Mouse (Mus musculus) liver, embryonic 11.5 days (tissue): ENCODE measurements around the gene Tpx2. TPM values are rescaled to one million over a fixed set of nuclear protein-coding genes. Genes with fewer than 3 reads are reported as not detected.
A peak's percentile ranks its signal among the peaks of the same experiment; 100 is the strongest.

Source experiments
- ATAC-seq: fragments of 200-750 bp; cut with Nextera tagmentation; replicated peaks from 2 replicates; pipeline ENCODE4 v1.8.0; 2017; ENCODE audit warnings: moderate number of reproducible peaks, mild to moderate bottlenecking, moderate TSS enrichment, moderate library complexity; ENCODE audit not compliant: low FRiP score
- DNase-seq: peaks from one replicate; pipeline ENCODE4 v3.0.0-alpha.2; 2017; ENCODE audit warnings: low spot score
- H3K27ac ChIP-seq: fragments of 300-500 bp; sonication (generic); 2 replicates; pipeline ENCODE4 v1.5.1; 2014; ENCODE audit warnings: mild to moderate bottlenecking, low read depth, low read length, control low read depth
- H3K27me3 ChIP-seq: fragments of 300-500 bp; sonication (generic); replicated peaks from 2 replicates; pipeline ENCODE4 v1.6.1; 2014; ENCODE audit warnings: low read length, mixed read lengths; ENCODE audit not compliant: control insufficient read depth, insufficient read depth
- H3K36me3 ChIP-seq: fragments of 300-500 bp; sonication (generic); 2 replicates; pipeline ENCODE4 v1.6.1; 2014; ENCODE audit warnings: mild to moderate bottlenecking, low read length, moderate library complexity, mixed read lengths; ENCODE audit not compliant: control insufficient read depth, insufficient read depth
- H3K4me1 ChIP-seq: fragments of 300-500 bp; sonication (generic); replicated peaks from 2 replicates; pipeline ENCODE4 v1.6.1; 2014; ENCODE audit warnings: low read length, mixed read lengths; ENCODE audit not compliant: control insufficient read depth, insufficient read depth
- H3K4me2 ChIP-seq: fragments of 300-500 bp; sonication (generic); 2 replicates; pipeline ENCODE4 v1.6.1; 2014; ENCODE audit warnings: mild to moderate bottlenecking, control low read depth, moderate library complexity
- H3K4me3 ChIP-seq: fragments of 300-500 bp; sonication (generic); 2 replicates; pipeline ENCODE4 v1.5.1; 2014; ENCODE audit warnings: low read depth, low read length, control low read depth
- H3K9ac ChIP-seq: fragments of 300-500 bp; sonication (generic); 2 replicates; pipeline ENCODE4 v1.6.1; 2014; ENCODE audit warnings: low read depth, low read length, control low read depth
- H3K9me3 ChIP-seq: fragments of 300-500 bp; sonication (generic); 2 replicates; pipeline ENCODE4 v1.6.1; 2016; ENCODE audit warnings: low read length, inconsistent platforms, mixed read lengths; ENCODE audit not compliant: control insufficient read depth
- WGBS: fragments of 180-500 bp; shearing (Covaris S2); extraction: QIAGEN DNeasy Blood & Tissue Kit; methylation state at CpG from one replicate; pipeline ENCODE4 v1.1.7; 2014; 5-methylcytosine and 5-hydroxymethylcytosine counted together
- polyA plus RNA-seq: library from polyadenylated mRNA; unstranded; fragments of >200 nt; fragmentation: Nextera tagmentation; extraction: Ambion mirVana; gene quantifications from 2 replicates; pipeline ENCODE4 v1.2.1, GENCODE M21; 2014

The Tpx2 gene
- polyA plus RNA-seq, 1 experiment from 2014 or later = 107 TPM

GRCm38 (mm10) chr2:152862638-152863037 lies 14.9 kb downstream of the Tpx2 start:
- DNase-seq = no peak
- Histone ChIP-seq H3K4me3 (no peak overlapping the region), H3K27me3 (no peaks in the 10 kb centered on the region), H3K9ac (no peak overlapping the region), H3K4me2 (no peak overlapping the region), H3K36me3 (peaks cover 29% of the 10 kb centered on the region), H3K4me1 (no peaks in the 10 kb centered on the region), H3K27ac (no peak overlapping the region), H3K9me3 (no peaks in the 10 kb centered on the region)
- ATAC-seq = no peak
- 84% methylated on average over 3 of the region's 3 CpGs for WGBS

- no peak for DNase-seq
- 94% methylated on average over 6 of the region's 6 CpGs for whole genome bisulfite sequencing
Observed at GRCm38 (mm10) chr2:152863346-152863745, 15.6 kb downstream of the Tpx2 start.

GRCm38 (mm10) chr2:152878239-152878638 lies 30.5 kb downstream of the Tpx2 start:
- DNase-seq (no peak), ATAC-seq (peak; percentile 68)
- Histone ChIP-seq H3K9me3 (no peaks in the 10 kb centered on the region), H3K36me3 (peaks cover 64% of the 10 kb centered on the region), H3K4me3 (no peak overlapping the region), H3K27me3 (no peaks in the 10 kb centered on the region), H3K4me1 (no peaks in the 10 kb centered on the region), H3K9ac (no peak overlapping the region), H3K27ac (no peak overlapping the region), H3K4me2 (no peak overlapping the region)
- 77% methylated on average over 3 of the region's 3 CpGs for WGBS

More at GRCm38 (mm10) chr2:152863346-152863745, 15.6 kb downstream of the Tpx2 start:
- H3K27ac ChIP-seq = no peak overlapping the region
- peaks cover 27% of the 10 kb centered on the region for H3K36me3 ChIP-seq
- no peaks in the 10 kb centered on the region for H3K9me3 ChIP-seq
- no peak for ATAC-seq
- H3K27me3 ChIP-seq = no peaks in the 10 kb centered on the region
- H3K4me3 ChIP-seq = no peak overlapping the region
- H3K4me2 ChIP-seq = no peak overlapping the region
- no peak overlapping the region for H3K9ac ChIP-seq
- H3K4me1 ChIP-seq = no peaks in the 10 kb centered on the region

- H3K27me3 ChIP-seq = no peaks in the 10 kb centered on the region
- peaks cover 73% of the 10 kb centered on the region for H3K36me3 ChIP-seq
- H3K4me1 ChIP-seq = no peaks in the 10 kb centered on the region
- no peak overlapping the region for H3K27ac ChIP-seq
- no peak overlapping the region for H3K9ac ChIP-seq
- H3K4me3 ChIP-seq = no peak overlapping the region
- DNase-seq (no peak), ATAC-seq (no peak)
- H3K9me3 ChIP-seq = no peaks in the 10 kb centered on the region
- WGBS = 91% methylated on average over 13 of the region's 13 CpGs
- H3K4me2 ChIP-seq = no peak overlapping the region
Observed at GRCm38 (mm10) chr2:152880898-152881297, 33.1 kb downstream of the Tpx2 start.

GRCm38 (mm10) chr2:152884101-152884645 lies 36.4 kb downstream of the Tpx2 start:
- Histone ChIP-seq H3K4me1 (no peaks in the 10 kb centered on the region), H3K9me3 (no peaks in the 10 kb centered on the region), H3K4me3 (no peak overlapping the region), H3K27ac (no peak overlapping the region), H3K4me2 (no peak overlapping the region), H3K36me3 (peaks cover 77% of the 10 kb centered on the region), H3K9ac (no peak overlapping the region), H3K27me3 (no peaks in the 10 kb centered on the region)
- DNase-seq (no peak), ATAC-seq (no peak)
- WGBS = 94% methylated on average over 6 of the region's 6 CpGs

GRCm38 (mm10) chr2:152887230-152887629 lies 39.5 kb downstream of the Tpx2 start:
- Histone ChIP-seq H3K36me3 (peaks cover 69% of the 10 kb centered on the region), H3K27ac (no peak overlapping the region), H3K27me3 (no peaks in the 10 kb centered on the region), H3K4me2 (no peak overlapping the region), H3K4me1 (no peaks in the 10 kb centered on the region), H3K4me3 (no peak overlapping the region), H3K9ac (no peak overlapping the region), H3K9me3 (no peaks in the 10 kb centered on the region)
- ATAC-seq (no peak), DNase-seq (no peak)
- 88% methylated on average over 3 of the region's 3 CpGs for WGBS

GRCm38 (mm10) chr2:152888774-152889173 lies 41.0 kb downstream of the Tpx2 start:
- no peak overlapping the region for H3K9ac ChIP-seq
- no peaks in the 10 kb centered on the region for H3K27me3 ChIP-seq
- H3K4me1 ChIP-seq = no peaks in the 10 kb centered on the region
- no peak overlapping the region for H3K4me3 ChIP-seq
- H3K4me2 ChIP-seq = no peak overlapping the region
- H3K27ac ChIP-seq = no peak overlapping the region
- no peak for ATAC-seq
- 93% methylated on average over 5 of the region's 5 CpGs for WGBS
- H3K36me3 ChIP-seq = peaks cover 75% of the 10 kb centered on the region
- H3K9me3 ChIP-seq = no peaks in the 10 kb centered on the region
- DNase-seq = no peak

GRCm38 (mm10) chr2:152895834-152896233 lies 48.1 kb downstream of the Tpx2 start:
- DNase-seq (no peak), ATAC-seq (no peak)
- 93% methylated on average over 9 of the region's 9 CpGs for WGBS
- no peaks in the 10 kb centered on the region for H3K4me1 ChIP-seq
- no peaks in the 10 kb centered on the region for H3K9me3 ChIP-seq
- H3K4me3 ChIP-seq = no peak overlapping the region
- no peak overlapping the region for H3K27ac ChIP-seq
- no peak overlapping the region for H3K9ac ChIP-seq
- H3K36me3 ChIP-seq = peaks cover 37% of the 10 kb centered on the region
- no peaks in the 10 kb centered on the region for H3K27me3 ChIP-seq
- no peak overlapping the region for H3K4me2 ChIP-seq

- H3K27ac ChIP-seq = no peak overlapping the region
- ATAC-seq (no peak), DNase-seq (no peak)
- H3K36me3 ChIP-seq = peaks cover 30% of the 10 kb centered on the region
- no peak overlapping the region for H3K9ac ChIP-seq
- H3K27me3 ChIP-seq = no peaks in the 10 kb centered on the region
- no peaks in the 10 kb centered on the region for H3K9me3 ChIP-seq
- H3K4me1 ChIP-seq = no peaks in the 10 kb centered on the region
- H3K4me3 ChIP-seq = no peak overlapping the region
- 79% methylated on average over 3 of the region's 3 CpGs for WGBS
- no peak overlapping the region for H3K4me2 ChIP-seq
Observed at GRCm38 (mm10) chr2:152896926-152897325, 49.2 kb downstream of the Tpx2 start.
